Mouse (Mus musculus) kidney, embryonic 14.5 days (tissue): ENCODE measurements around the gene Arid4a. TPM values are rescaled to one million over a fixed set of nuclear protein-coding genes. Genes with fewer than 3 reads are reported as not detected.

Experiments used
- ATAC-seq: fragments of 200-750 bp; cut with Nextera tagmentation; 2 replicates; pipeline ENCODE4 v1.8.0; 2017; ENCODE audit warnings: moderate number of reproducible peaks, mild to moderate bottlenecking, moderate TSS enrichment, moderate library complexity; ENCODE audit not compliant: low FRiP score, low TSS enrichment
- H3K27ac ChIP-seq: fragments of 300-500 bp; sonication (generic); 2 replicates; pipeline ENCODE4 v1.5.1; 2014; ENCODE audit warnings: low read depth, mild to moderate bottlenecking, low read length, moderate library complexity, mixed read lengths
- H3K27me3 ChIP-seq: fragments of 300-500 bp; sonication (generic); 2 replicates; pipeline ENCODE4 v1.6.1; 2014; ENCODE audit warnings: mild to moderate bottlenecking, low read length; ENCODE audit not compliant: control insufficient read depth, insufficient read depth
- H3K36me3 ChIP-seq: fragments of 300-500 bp; sonication (generic); 2 replicates; pipeline ENCODE4 v1.6.1; 2014; ENCODE audit warnings: low read length, mixed read lengths; ENCODE audit not compliant: control insufficient read depth, insufficient read depth
- H3K4me1 ChIP-seq: fragments of 300-500 bp; sonication (generic); 2 replicates; pipeline ENCODE4 v1.6.1; 2014; ENCODE audit warnings: low read length, mixed read lengths; ENCODE audit not compliant: control insufficient read depth, insufficient read depth
- H3K4me2 ChIP-seq: fragments of 300-500 bp; sonication (generic); replicated peaks from 2 replicates; pipeline ENCODE4 v1.6.1; 2014; ENCODE audit warnings: low read depth, mild to moderate bottlenecking, low read length
- H3K4me3 ChIP-seq: fragments of 300-500 bp; sonication (generic); 2 replicates; pipeline ENCODE4 v1.5.1; 2014; ENCODE audit warnings: mild to moderate bottlenecking, low read length
- H3K9ac ChIP-seq: fragments of 300-500 bp; sonication (generic); 2 replicates; pipeline ENCODE4 v1.6.1; 2014; ENCODE audit warnings: low read depth, mild to moderate bottlenecking, low read length, moderate library complexity
- H3K9me3 ChIP-seq: fragments of 300-500 bp; sonication (generic); 2 replicates; pipeline ENCODE4 v1.6.1; 2016; ENCODE audit warnings: low read length; ENCODE audit not compliant: control insufficient read depth
- WGBS: fragments of 180-500 bp; shearing (Covaris S2); extraction: QIAGEN DNeasy Blood & Tissue Kit; methylation state at CpG from one replicate; pipeline ENCODE4 v1.1.7; 2014; 5-methylcytosine and 5-hydroxymethylcytosine counted together
- polyA plus RNA-seq: library from polyadenylated mRNA; unstranded; fragments of >200 nt; fragmentation: Nextera tagmentation; extraction: Ambion mirVana; gene quantifications from 2 replicates; pipeline ENCODE4 v1.2.1, GENCODE M21; 2014

The Arid4a gene
- polyA plus RNA-seq, 1 experiment from 2014 or later = 37.7 TPM

DNA sequence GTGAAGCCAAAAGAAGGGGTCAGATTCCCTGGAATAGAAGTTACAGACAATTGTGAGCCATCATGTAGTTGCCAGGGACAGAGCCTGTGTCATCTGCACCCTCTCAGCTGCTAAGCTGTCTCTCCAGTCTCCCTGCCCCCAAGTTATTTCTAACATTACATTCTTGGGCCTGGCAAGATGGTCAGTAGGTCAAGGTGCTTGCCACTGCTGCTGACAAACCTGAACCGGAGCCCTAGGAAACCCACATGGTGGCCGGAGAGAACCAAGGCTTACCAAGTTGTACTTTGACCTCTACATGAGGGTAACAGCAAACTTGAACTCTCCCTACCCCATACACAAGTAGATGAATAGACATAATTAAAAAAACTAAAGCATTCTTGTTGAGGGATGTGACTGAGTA, 28.7 kb downstream of the Arid4a start:
- Histone ChIP-seq H3K4me2 (no peak overlapping the region), H3K9me3 (no peaks in the 10 kb centered on the region), H3K9ac (no peak overlapping the region), H3K4me1 (peaks cover 6% of the 10 kb centered on the region), H3K27me3 (no peaks in the 10 kb centered on the region), H3K36me3 (peaks cover 49% of the 10 kb centered on the region), H3K4me3 (no peak overlapping the region), H3K27ac (no peak overlapping the region)
- no peak for ATAC-seq
- 94% methylated on average over 2 of the region's 2 CpGs for WGBS

GRCm38 (mm10) chr12:71046501-71046900, 30.7 kb downstream of the Arid4a start:
- H3K4me3 ChIP-seq = no peak overlapping the region
- peaks cover 9% of the 10 kb centered on the region for H3K4me1 ChIP-seq
- no peaks in the 10 kb centered on the region for H3K27me3 ChIP-seq
- no peak for ATAC-seq
- H3K9ac ChIP-seq = no peak overlapping the region
- 99% methylated on average over 4 of the region's 4 CpGs for WGBS
- no peak overlapping the region for H3K27ac ChIP-seq
- H3K4me2 ChIP-seq = no peak overlapping the region
- H3K36me3 ChIP-seq = peaks cover 37% of the 10 kb centered on the region
- no peaks in the 10 kb centered on the region for H3K9me3 ChIP-seq

- H3K27me3 ChIP-seq = no peaks in the 10 kb centered on the region
- H3K36me3 ChIP-seq = peaks cover 28% of the 10 kb centered on the region
- ATAC-seq = no peak
- H3K9me3 ChIP-seq = no peaks in the 10 kb centered on the region
- peak overlapping the region; percentile 42; the same call in 1 of the 2 replicates for H3K9ac ChIP-seq
- WGBS = 61% methylated on average over 8 of the region's 8 CpGs
- peaks cover 9% of the 10 kb centered on the region for H3K4me1 ChIP-seq
- H3K4me3 ChIP-seq = no peak overlapping the region; the same call in 1 of the 2 replicates
- peak overlapping the region; percentile 80 for H3K27ac ChIP-seq
- peak overlapping the region; percentile 36 for H3K4me2 ChIP-seq
Observed at GRCm38 (mm10) chr12:71047473-71048078, 31.8 kb downstream of the Arid4a start.

DNA sequence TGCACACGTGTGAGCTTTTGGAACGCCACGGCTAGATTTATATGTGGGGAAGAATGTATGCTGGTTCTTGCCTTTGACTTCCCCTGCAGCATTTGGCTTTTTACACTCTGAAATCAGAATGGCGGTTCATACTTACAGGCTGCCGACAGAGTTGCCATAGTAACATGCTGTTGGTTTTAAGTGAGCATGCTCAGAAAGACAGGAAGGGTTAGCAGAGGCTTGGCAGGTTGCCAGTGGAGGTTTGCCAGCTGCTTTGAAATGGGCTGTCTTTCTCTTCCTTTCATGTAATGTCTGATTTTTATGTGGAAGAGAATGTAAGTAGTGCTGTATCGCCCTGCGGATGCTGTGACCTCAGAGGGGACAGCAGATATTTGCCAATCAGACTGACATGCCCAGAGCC, 32.3 kb downstream of the Arid4a start:
- peak; percentile 86 for ATAC-seq
- Histone ChIP-seq H3K9me3 (no peaks in the 10 kb centered on the region), H3K4me1 (peaks cover 9% of the 10 kb centered on the region), H3K27ac (peak overlapping the region; percentile 80), H3K27me3 (no peaks in the 10 kb centered on the region), H3K4me3 (no peak overlapping the region; the same call in 1 of the 2 replicates), H3K9ac (peak overlapping the region; percentile 42; the same call in 1 of the 2 replicates), H3K4me2 (peak overlapping the region; percentile 36), H3K36me3 (peaks cover 27% of the 10 kb centered on the region)
- WGBS = 33% methylated on average over 7 of the region's 7 CpGs

- H3K4me3 ChIP-seq = no peak overlapping the region
Observed at GRCm38 (mm10) chr12:71048561-71048960, 32.8 kb downstream of the Arid4a start.

DNA sequence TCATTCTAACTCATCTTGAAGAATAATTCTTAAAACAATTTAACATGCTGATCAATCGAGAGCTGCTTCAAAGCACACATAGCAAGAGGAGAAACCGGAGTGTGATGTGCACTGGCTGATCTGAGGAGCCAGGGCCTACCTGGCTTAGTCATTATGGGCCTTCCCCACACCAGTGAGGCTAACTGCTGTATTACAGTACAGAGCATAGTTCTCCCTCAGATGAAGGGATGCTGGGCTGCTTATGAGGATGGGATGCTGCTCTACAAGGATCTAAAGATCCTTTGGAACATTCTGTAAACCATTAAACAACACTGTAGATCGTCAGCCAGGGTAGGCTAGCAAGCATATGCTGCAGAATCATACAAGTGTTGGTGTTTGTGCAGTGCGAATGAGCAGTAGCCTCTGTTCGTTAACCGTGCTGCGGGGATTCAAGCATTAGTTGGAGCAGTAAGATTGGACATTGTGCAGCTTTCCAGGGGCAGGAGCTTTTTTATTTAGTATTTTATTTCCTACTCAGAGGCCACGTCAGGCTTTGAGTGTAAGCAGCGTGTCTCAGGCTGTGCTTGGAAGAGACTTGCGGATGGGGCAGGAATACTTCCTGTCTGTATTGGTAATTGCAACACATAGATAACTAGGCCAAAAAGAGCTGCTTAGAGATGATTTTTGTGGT, 33.9 kb downstream of the Arid4a start:
- Histone ChIP-seq H3K9ac (no peak overlapping the region), H3K4me3 (no peak overlapping the region), H3K27me3 (no peaks in the 10 kb centered on the region), H3K27ac (no peak overlapping the region), H3K36me3 (peaks cover 20% of the 10 kb centered on the region), H3K4me2 (no peak overlapping the region), H3K4me1 (peaks cover 9% of the 10 kb centered on the region), H3K9me3 (no peaks in the 10 kb centered on the region)
- 90% methylated on average over 10 of the region's 10 CpGs for WGBS
- no peak for ATAC-seq

More at GRCm38 (mm10) chr12:71048561-71048960, 32.8 kb downstream of the Arid4a start:
- Histone ChIP-seq H3K4me2 (peak overlapping the region; percentile 25), H3K9me3 (no peaks in the 10 kb centered on the region), H3K4me1 (peaks cover 9% of the 10 kb centered on the region), H3K27me3 (no peaks in the 10 kb centered on the region), H3K9ac (no peak overlapping the region), H3K27ac (no peak overlapping the region; the same call in 1 of the 2 replicates), H3K36me3 (peaks cover 26% of the 10 kb centered on the region)
- ATAC-seq = no peak
- WGBS = 81% methylated on average over 1 of the region's 1 CpGs

DNA sequence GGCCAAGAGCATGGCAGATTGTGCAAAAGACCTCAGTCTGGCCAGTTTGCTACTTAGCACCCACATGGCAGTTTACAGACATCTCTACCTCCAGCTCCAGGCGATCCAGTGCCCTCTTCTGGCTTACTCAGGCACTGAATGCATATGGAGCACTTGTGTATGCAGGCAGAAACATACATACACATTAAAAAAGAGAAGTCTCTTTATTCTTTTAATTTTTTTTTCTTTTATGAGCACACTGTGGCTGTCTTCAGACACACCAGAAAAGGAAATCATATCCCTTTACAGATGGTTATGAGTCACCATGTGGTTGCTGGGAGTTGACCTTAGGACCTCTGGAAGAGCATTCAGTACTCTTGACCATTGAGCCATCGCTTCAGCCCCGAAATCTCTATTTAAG, 35.3 kb downstream of the Arid4a start:
- H3K36me3 ChIP-seq = peaks cover 17% of the 10 kb centered on the region
- peaks cover 9% of the 10 kb centered on the region for H3K4me1 ChIP-seq
- H3K4me2 ChIP-seq = no peak overlapping the region
- no peak overlapping the region for H3K9ac ChIP-seq
- H3K4me3 ChIP-seq = no peak overlapping the region
- no peaks in the 10 kb centered on the region for H3K27me3 ChIP-seq
- no peak for ATAC-seq
- no peaks in the 10 kb centered on the region for H3K9me3 ChIP-seq
- no peak overlapping the region for H3K27ac ChIP-seq
- 76% methylated on average over 3 of the region's 3 CpGs for WGBS

DNA sequence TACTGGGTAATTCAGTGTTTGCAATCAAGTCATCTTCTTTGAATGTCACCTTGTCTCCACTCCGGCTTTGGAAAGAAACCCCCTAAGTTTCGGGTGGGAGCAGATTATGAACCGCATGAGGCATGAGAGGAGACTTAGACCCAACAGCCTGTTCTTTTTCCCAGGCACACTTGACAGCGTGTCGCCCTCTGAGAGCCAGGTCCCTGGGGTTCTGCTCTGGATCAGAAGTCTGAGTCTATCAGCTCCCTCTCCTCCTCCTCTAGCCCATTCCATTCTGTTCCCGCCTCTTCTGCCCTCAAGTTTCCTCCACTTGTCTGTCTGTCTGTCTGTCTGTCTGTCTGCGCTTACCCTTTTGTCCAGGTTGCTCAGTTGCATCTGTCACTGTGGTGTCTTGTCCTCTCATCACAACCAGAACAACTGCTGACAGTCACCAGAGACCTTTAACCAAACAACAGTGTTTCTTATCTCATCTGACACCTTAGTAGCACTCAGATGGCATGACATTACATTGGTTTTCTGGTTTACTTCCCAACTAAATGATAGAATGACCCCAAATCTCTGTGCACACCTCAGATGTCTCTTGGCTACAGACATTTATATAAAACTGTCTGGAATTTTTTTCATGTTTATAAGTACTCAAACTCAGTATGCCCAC, 36.7 kb downstream of the Arid4a start:
- ATAC-seq = no peak
- Histone ChIP-seq H3K4me2 (no peak overlapping the region), H3K9me3 (no peaks in the 10 kb centered on the region), H3K27me3 (no peaks in the 10 kb centered on the region), H3K4me3 (no peak overlapping the region), H3K36me3 (peaks cover 7% of the 10 kb centered on the region; the same call in 1 of the 2 replicates), H3K9ac (no peak overlapping the region), H3K27ac (no peak overlapping the region), H3K4me1 (peaks cover 8% of the 10 kb centered on the region)
- WGBS = 84% methylated on average over 7 of the region's 7 CpGs

GRCm38 (mm10) chr12:71053031-71053430, 37.2 kb downstream of the Arid4a start:
- no peak overlapping the region for H3K4me3 ChIP-seq
- ATAC-seq = no peak
- 73% methylated on average over 1 of the region's 1 CpGs for WGBS
- H3K9ac ChIP-seq = no peak overlapping the region
- H3K4me2 ChIP-seq = no peak overlapping the region
- H3K4me1 ChIP-seq = 0 out of 2 replicates have a peak, but pooled peaks cover 2% of the 10 kb centered on the region
- no peaks in the 10 kb centered on the region for H3K27me3 ChIP-seq
- peaks cover 11% of the 10 kb centered on the region; the same call in 1 of the 2 replicates for H3K36me3 ChIP-seq
- no peak overlapping the region for H3K27ac ChIP-seq
- no peaks in the 10 kb centered on the region for H3K9me3 ChIP-seq
